Mouse (Mus musculus): ENCODE results near the gene Cxcr5.

Cxcr5 gene

GRCm38 (mm10) chr9:44561597-44561996 is at the start of gene Cxcr5:
Gene Cxcr5 (minus strand): TSS chr9:44561877.
- DNase-seq, result no peak

- DNase-seq, result no peak
Observed at GRCm38 (mm10) chr9:44610371-44610770, 48.7 kb upstream of the Cxcr5 start.

- no peak for DNase-seq
Observed at GRCm38 (mm10) chr9:44607306-44607705, 45.6 kb upstream of the Cxcr5 start.

GRCm38 (mm10) chr9:44606646-44607045 is 45.0 kb upstream of the Cxcr5 start:
- DNase-seq, result no peak

GRCm38 (mm10) chr9:44605616-44606165 is 44.0 kb upstream of the Cxcr5 start:
- DNase-seq, result peak; percentile 31

- DNase-seq, result peak; percentile 88
Observed at GRCm38 (mm10) chr9:44604779-44605615, 43.3 kb upstream of the Cxcr5 start, which contains the start of gene Ddx6. Gene Ddx6 (plus strand): TSS chr9:44604892.

- DNase-seq, result peak; percentile 90
Observed at GRCm38 (mm10) chr9:44604290-44604778, 42.7 kb upstream of the Cxcr5 start.

- DNase-seq, result peak; percentile 42
Observed at GRCm38 (mm10) chr9:44603454-44604289, 42.0 kb upstream of the Cxcr5 start.

- DNase-seq, result no peak
Observed at GRCm38 (mm10) chr9:44602766-44603165, 41.1 kb upstream of the Cxcr5 start.

GRCm38 (mm10) chr9:44600801-44601200 is 39.1 kb upstream of the Cxcr5 start:
- DNase-seq, result no peak

GRCm38 (mm10) chr9:44599616-44600015 is 37.9 kb upstream of the Cxcr5 start:
- no peak for DNase-seq

GRCm38 (mm10) chr9:44598899-44599495 is 37.3 kb upstream of the Cxcr5 start:
- no peak for DNase-seq

GRCm38 (mm10) chr9:44597742-44598141 is 36.1 kb upstream of the Cxcr5 start:
- DNase-seq, result no peak

GRCm38 (mm10) chr9:44595537-44595930 is 33.9 kb upstream of the Cxcr5 start:
- no peak for DNase-seq

GRCm38 (mm10) chr9:44594901-44595536 is 33.3 kb upstream of the Cxcr5 start:
- no peak for DNase-seq

GRCm38 (mm10) chr9:44593886-44594285 is 32.2 kb upstream of the Cxcr5 start:
- DNase-seq, result no peak

GRCm38 (mm10) chr9:44593221-44593620 is 31.5 kb upstream of the Cxcr5 start:
- no peak for DNase-seq

GRCm38 (mm10) chr9:44591595-44592188 is 30.0 kb upstream of the Cxcr5 start:
- DNase-seq, result no peak

- no peak for DNase-seq
Observed at GRCm38 (mm10) chr9:44590969-44591368, 29.3 kb upstream of the Cxcr5 start.

GRCm38 (mm10) chr9:44589095-44589494 is 27.4 kb upstream of the Cxcr5 start:
- DNase-seq, result no peak

- DNase-seq, result no peak
Observed at GRCm38 (mm10) chr9:44588605-44589004, 26.9 kb upstream of the Cxcr5 start.

Measured in thymus, postnatal 4 days (tissue).